Mouse (Mus musculus) heart, postnatal 0 days (tissue): Measurements from ENCODE around the gene Klf7. TPM values are rescaled to one million over a fixed set of nuclear protein-coding genes. Genes with fewer than 3 reads are reported as not detected.

Source experiments
- ATAC-seq: fragments of 200-750 bp; cut with Nextera tagmentation; 2 replicates; pipeline ENCODE4 v1.8.0; 2017; ENCODE audit warnings: low read depth, moderate number of reproducible peaks, moderate library complexity; ENCODE audit not compliant: insufficient read depth
- DNase-seq: peaks from one replicate; pipeline ENCODE4 v3.0.0-alpha.2; 2016; ENCODE audit warnings: low spot score
- H3K27ac ChIP-seq: fragments of 300-500 bp; sonication (generic); 2 replicates; pipeline ENCODE4 v1.5.1; 2014; ENCODE audit warnings: low read depth, mild to moderate bottlenecking
- H3K27me3 ChIP-seq: fragments of 300-500 bp; sonication (generic); 2 replicates; pipeline ENCODE4 v1.6.1; 2014; ENCODE audit warnings: low read length, mixed read lengths; ENCODE audit not compliant: control insufficient read depth, insufficient read depth
- H3K36me3 ChIP-seq: fragments of 300-500 bp; sonication (generic); replicated peaks from 2 replicates; pipeline ENCODE4 v1.6.1; 2014; ENCODE audit warnings: low read length, mixed read lengths; ENCODE audit not compliant: control insufficient read depth, insufficient read depth
- H3K4me1 ChIP-seq: fragments of 300-500 bp; sonication (generic); 2 replicates; pipeline ENCODE4 v1.6.1; 2014; ENCODE audit warnings: antibody characterized with exemption; ENCODE audit not compliant: control insufficient read depth, insufficient read depth
- H3K4me2 ChIP-seq: fragments of 300-500 bp; sonication (generic); 2 replicates; pipeline ENCODE4 v1.6.1; 2014; ENCODE audit warnings: low read depth, mild to moderate bottlenecking, low read length, moderate library complexity
- H3K4me3 ChIP-seq: fragments of 300-500 bp; sonication (generic); 2 replicates; pipeline ENCODE4 v1.5.1; 2014; ENCODE audit warnings: low read depth, low read length
- H3K9ac ChIP-seq: fragments of 300-500 bp; sonication (generic); replicated peaks from 2 replicates; pipeline ENCODE4 v1.6.1; 2014; ENCODE audit warnings: low read depth, low read length, mixed read lengths
- H3K9me3 ChIP-seq: fragments of 300-500 bp; sonication (generic); replicated peaks from 2 replicates; pipeline ENCODE4 v1.6.1; 2016; ENCODE audit warnings: low read length; ENCODE audit not compliant: control insufficient read depth
- CTCF ChIP-seq: IDR thresholded peaks from 2 replicates; pipeline ENCODE4 v1.5.1; 2016; ENCODE audit warnings: antibody characterized with exemption, control low read depth, low read depth
- EP300 ChIP-seq: IDR thresholded peaks from 2 replicates; pipeline ENCODE4 v1.6.1; 2016; ENCODE audit warnings: antibody characterized with exemption, low read depth
- WGBS: fragments of 180-500 bp; shearing (Covaris S2); extraction: QIAGEN DNeasy Blood & Tissue Kit; methylation state at CpG from one replicate; pipeline ENCODE4 v1.1.7; 2014; 5-methylcytosine and 5-hydroxymethylcytosine counted together
- polyA plus RNA-seq: library from polyadenylated mRNA; unstranded; fragments of >200 nt; fragmentation: Nextera tagmentation; extraction: Ambion mirVana; gene quantifications from 2 replicates; pipeline ENCODE4 v1.2.1, GENCODE M21; 2015
- total RNA-seq: library from RNA; depleted of rRNA; stranded (reverse); fragments of >200 nt; gene quantifications from 2 replicates; pipeline ENCODE4 v1.2.3, GENCODE M21; 2014; ENCODE audit warnings: low replicate concordance

Gene Klf7
- total and polyA plus RNA-seq, 2 experiments from 2014 or later, result 8.6 to 17.4 TPM

DNA sequence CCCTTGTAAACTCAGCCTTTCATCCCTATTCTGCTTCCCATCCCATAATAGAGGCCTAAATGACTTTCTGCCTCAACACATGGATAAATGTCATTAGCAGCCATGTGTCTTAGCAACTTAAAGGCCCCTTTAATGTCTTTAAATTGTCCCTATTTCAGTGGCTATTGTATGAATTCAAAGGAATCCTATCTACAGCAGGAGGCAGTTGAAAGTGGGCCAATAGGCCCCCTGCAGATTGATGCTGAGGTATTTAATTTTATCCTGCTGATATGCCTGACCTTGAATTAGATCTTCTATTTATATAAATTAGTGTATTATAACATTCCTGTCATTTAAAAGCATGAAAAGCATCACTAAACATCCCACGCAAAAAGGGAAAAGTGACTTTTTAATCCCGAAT is 51.1 kb downstream of the Klf7 start:
- ATAC-seq, result no peak
- WGBS, result 90% methylated on average over 2 of the region's 2 CpGs
- Histone ChIP-seq H3K9me3 (no peaks in the 10 kb centered on the region), H3K4me1 (no peaks in the 10 kb centered on the region), H3K36me3 (peaks cover 27% of the 10 kb centered on the region), H3K4me3 (no peak overlapping the region), H3K4me2 (no peak overlapping the region), H3K27ac (no peak overlapping the region), H3K27me3 (no peaks in the 10 kb centered on the region), H3K9ac (no peak overlapping the region)
- TF ChIP-seq CTCF (no peak), EP300 (no peak)
- DNase-seq, result no peak

DNA sequence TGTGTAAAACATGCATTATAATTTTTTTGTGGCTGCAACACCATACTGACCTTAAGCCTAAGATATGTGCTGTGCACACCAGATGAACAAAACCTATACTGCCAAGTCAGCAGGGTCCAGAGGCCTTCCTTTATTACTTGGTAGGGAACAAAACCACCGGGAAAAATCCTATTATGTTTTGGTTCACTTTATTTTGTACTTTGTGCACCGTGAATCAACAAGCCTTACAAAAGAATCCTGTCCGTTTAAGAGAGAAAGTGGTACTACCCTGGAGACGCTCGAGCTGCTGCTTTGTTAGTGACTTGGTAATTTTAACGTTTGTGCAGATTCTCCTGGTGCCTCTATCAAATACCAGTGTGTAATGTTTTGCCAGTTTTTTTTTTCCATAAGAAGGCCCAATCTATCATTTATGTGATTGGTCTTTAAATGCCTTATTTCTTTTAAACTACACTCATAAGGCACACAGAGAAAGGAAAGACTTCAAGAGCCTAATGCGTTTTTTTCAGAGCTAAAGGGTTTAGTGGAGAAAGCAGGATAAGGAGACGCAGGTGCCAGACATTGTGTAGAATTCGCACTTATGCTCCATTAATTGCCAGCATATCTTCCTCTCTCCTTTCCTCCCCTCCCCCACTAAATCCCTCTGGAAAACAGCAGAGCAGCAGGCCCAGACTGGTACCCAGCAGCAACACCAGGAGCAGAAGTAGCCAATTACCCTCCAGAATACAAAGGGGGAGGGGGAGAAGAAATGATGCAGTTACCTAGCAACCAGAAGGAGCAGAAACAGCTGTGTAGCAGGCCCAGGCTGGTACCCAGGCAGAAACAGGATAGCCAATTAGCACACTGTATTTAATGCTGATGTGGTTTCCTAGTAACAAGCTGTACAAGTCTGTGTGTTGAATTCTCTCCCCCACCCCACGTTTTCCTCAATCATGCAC is 55.5 kb downstream of the Klf7 start:
- H3K4me2 ChIP-seq, result no peak overlapping the region
- H3K4me3 ChIP-seq, result no peak overlapping the region
- no peak overlapping the region for H3K9ac ChIP-seq
- ATAC-seq (no peak), DNase-seq (no peak)
- H3K27me3 ChIP-seq, result no peaks in the 10 kb centered on the region
- no peak overlapping the region for H3K27ac ChIP-seq
- H3K36me3 ChIP-seq, result peaks cover 9% of the 10 kb centered on the region; the same call in 1 of the 2 replicates
- no peaks in the 10 kb centered on the region for H3K9me3 ChIP-seq
- TF ChIP-seq EP300 (no peak), CTCF (no peak)
- 71% methylated on average over 10 of the region's 10 CpGs for WGBS
- no peaks in the 10 kb centered on the region for H3K4me1 ChIP-seq

DNA sequence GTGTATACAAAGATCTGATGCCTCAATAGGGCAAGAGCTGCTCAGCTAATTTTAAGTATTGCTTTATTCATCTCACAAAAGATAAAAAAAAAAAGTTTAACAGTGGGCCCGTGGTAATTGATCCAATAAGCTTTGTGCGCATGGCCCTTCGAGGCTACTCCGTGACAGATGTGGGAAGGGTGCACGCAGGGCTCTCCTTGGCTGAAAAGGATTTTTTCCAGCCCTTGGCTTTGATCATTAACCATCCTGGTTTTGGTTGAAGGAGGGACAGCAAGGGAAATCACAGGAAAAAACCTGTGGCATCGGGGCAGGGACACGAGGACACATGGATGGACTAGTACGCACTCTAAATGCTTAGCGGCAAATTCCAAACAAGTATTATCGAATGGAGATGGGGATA is 60.6 kb downstream of the Klf7 start:
- Histone ChIP-seq H3K36me3 (peaks cover 10% of the 10 kb centered on the region; the same call in 1 of the 2 replicates), H3K4me3 (no peak overlapping the region), H3K9me3 (no peaks in the 10 kb centered on the region; the same call in 1 of the 2 replicates), H3K4me2 (no peak overlapping the region), H3K27me3 (no peaks in the 10 kb centered on the region), H3K9ac (no peak overlapping the region), H3K27ac (no peak overlapping the region), H3K4me1 (peaks cover 17% of the 10 kb centered on the region)
- DNase-seq (no peak), ATAC-seq (no peak)
- TF ChIP-seq CTCF, result no peak
- no peak for TF ChIP-seq EP300
- WGBS, result 92% methylated on average over 10 of the region's 10 CpGs

DNA sequence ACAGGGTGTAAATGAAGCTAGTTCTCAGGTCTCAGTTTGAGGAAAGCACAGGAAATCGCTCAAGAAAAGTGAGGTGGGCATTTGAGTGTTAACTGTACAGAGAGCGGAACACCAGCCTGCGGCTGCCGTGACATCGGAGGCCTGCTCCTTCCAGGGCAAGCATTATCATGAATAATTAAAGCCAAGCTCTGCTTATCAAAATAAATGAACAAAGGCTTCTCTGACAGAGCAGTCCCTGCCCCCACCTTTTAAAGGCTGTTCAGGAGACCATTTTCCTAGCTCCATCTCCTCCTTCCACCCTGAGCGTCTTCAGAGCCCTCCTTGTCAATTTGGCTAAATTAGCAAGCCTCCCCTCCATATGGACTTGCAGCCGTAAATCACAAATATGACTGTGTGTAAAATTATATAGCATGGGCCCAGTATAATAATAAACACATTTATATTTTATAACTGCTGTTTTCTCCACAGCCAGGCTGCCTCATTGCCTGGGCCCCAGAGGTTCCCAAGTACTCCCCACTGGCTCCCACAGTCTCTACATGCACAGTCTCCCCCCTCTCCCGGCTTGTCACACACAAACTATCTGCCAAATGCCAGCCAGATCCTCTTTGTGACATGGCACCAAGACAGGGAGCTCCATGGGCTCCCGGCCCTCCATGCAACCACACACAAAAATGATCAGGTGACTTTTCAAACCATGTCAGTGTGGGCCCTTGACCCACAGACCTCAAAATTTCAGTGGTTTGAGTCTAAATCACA is 61.2 kb downstream of the Klf7 start:
- ATAC-seq, result no peak

DNA sequence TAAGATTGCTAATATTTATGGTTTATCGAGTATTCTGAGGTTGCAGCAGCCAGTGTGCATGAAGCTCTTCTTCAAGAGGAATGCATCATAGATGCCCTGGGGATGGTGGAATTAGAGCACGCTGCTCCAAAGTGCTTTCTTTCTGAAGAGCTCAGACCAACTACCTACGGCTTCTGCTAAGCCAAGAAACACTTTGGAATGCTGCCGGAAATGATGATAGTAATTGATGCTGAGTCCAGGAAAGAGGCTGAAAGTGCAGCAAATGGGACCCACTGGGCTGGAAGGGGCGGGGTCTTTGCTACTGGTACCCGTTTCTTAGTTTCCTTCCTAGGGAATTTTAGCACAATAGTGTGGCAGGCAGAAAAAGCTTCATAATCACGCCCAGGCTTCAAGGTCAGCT is 62.0 kb downstream of the Klf7 start:
- 65% methylated on average over 7 of the region's 7 CpGs for whole genome bisulfite sequencing

More for the DNA sequence above, 61.2 kb downstream of the Klf7 start:
- no peaks in the 10 kb centered on the region; the same call in 1 of the 2 replicates for H3K9me3 ChIP-seq
- H3K4me3 ChIP-seq, result no peak overlapping the region
- 0 out of 2 replicates have a peak overlapping the region, but pooled peaks have one; percentile 36 for H3K27ac ChIP-seq
- H3K4me1 ChIP-seq, result peaks cover 17% of the 10 kb centered on the region
- peaks cover 10% of the 10 kb centered on the region; the same call in 1 of the 2 replicates for H3K36me3 ChIP-seq
- no peak for DNase-seq
- TF ChIP-seq EP300 (no peak), CTCF (no peak)
- no peak overlapping the region for H3K4me2 ChIP-seq
- no peaks in the 10 kb centered on the region for H3K27me3 ChIP-seq
- no peak overlapping the region for H3K9ac ChIP-seq
- 47% methylated on average over 9 of the region's 9 CpGs for WGBS

More for the DNA sequence above, 62.0 kb downstream of the Klf7 start:
- Histone ChIP-seq H3K4me3 (no peak overlapping the region), H3K9ac (no peak overlapping the region), H3K4me1 (peaks cover 17% of the 10 kb centered on the region), H3K9me3 (no peaks in the 10 kb centered on the region; the same call in 1 of the 2 replicates), H3K27me3 (no peaks in the 10 kb centered on the region), H3K4me2 (no peak overlapping the region), H3K36me3 (peaks cover 10% of the 10 kb centered on the region), H3K27ac (no peak overlapping the region)
- DNase-seq (no peak), ATAC-seq (no peak)
- TF ChIP-seq EP300, result no peak
